Mouse (Mus musculus) 3T3-L1 (cell line): Measurements from ENCODE around the gene Gna15.

Experiments used
- DNase-seq: peaks from one replicate; pipeline ENCODE4 v3.0.0-alpha.2; 2015; ENCODE audit warnings: low read depth, low spot score

Gna15 gene

GRCm38 (mm10) chr10:81467670-81468235 is 56.3 kb downstream of the Gna15 start:
- DNase-seq, result no peak

- no peak for DNase-seq
Observed at GRCm38 (mm10) chr10:81466881-81467280, 57.1 kb downstream of the Gna15 start.

GRCm38 (mm10) chr10:81466066-81466465 is 58.0 kb downstream of the Gna15 start:
- DNase-seq, result no peak

- DNase-seq, result no peak
Observed at GRCm38 (mm10) chr10:81465265-81465645, 58.8 kb downstream of the Gna15 start.

GRCm38 (mm10) chr10:81464405-81465264 is 59.4 kb downstream of the Gna15 start:
- DNase-seq, result no peak

DNA sequence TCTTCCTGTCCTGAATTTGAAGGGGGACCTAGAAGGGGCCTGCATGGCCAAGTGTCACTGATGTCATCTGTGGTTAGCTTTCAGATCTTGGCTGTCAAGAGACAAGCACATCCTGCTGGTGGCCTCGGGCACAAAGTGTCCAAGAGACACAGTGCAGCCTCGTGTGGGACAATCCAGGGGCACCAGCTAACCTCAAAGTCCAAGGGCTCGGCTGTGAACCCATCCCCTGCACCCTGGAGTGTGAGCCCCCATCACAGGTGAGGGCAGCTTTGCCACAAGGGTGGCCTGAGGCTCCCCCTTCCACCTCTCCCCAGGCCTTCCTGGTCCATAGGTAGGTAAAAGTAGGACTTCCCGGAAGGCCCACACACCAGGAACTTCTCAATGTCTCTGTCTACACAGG is 60.5 kb downstream of the Gna15 start:
- DNase-seq, result no peak

DNA sequence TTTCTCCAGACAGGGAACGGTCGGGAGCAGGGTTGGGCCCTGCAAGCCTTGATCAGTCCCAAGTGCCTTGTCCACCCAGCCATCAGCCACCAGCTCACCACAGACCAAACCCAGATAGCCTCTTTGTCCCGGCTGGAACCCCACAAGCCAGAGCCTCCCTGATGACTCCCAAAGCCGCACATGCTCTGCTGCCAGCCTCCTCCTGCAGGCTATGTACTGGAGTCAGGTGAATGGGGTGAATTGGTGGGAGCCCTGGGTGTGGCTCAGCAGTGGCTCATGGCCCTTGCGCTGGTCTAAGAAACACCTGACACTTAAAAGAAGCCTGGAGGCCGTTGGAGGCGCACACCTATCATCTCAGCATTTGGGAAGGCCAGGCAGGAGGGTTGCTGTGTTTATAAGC is 61.1 kb downstream of the Gna15 start:
- DNase-seq, result no peak

- DNase-seq, result no peak
Observed at GRCm38 (mm10) chr10:81462415-81462804, 61.6 kb downstream of the Gna15 start.

- no peak for DNase-seq
Observed at GRCm38 (mm10) chr10:81461673-81462414, 62.2 kb downstream of the Gna15 start.

GRCm38 (mm10) chr10:81460951-81461350 is 63.1 kb downstream of the Gna15 start:
- no peak for DNase-seq

DNA sequence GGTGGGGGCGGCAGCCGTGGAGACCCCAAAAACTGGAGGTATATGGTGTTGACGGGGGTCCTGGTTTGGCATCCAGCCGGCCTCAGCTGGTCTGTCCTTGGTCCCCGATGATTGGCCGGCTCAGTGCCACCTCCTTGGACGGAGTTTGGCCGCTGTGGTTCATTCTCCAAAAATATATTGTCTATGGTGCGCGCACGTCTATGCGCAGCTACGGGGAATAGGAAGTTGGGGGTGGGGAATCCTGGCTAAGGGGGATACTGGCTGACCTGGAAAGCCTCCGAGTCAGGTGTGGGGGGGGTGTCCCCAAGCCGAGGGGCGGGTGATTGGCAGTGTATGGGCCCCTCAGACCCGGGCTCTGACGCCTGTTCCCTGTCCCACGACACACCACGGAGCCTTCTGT is 63.6 kb downstream of the Gna15 start:
- no peak for DNase-seq

DNA sequence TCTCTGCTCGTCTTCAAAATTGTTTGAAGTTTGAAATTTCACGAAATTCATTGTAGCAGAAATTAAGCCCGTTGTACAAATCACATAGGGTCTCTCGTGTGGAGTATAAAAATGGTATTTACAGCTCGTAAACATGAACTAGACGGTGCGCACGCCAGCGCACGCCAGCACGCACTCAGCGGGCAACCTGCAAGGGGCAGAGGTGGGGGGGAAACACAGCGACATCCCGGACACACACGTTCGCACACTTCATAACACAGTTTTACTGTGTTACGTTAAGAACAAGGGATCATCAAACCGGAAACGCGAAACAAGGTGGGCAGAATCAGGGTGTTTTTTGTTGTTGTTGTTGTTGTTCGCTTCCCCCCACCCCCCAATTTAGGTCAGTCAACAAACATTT is 64.6 kb downstream of the Gna15 start:
- no peak for DNase-seq

GRCm38 (mm10) chr10:81458267-81458666 is 65.8 kb downstream of the Gna15 start:
- no peak for DNase-seq

GRCm38 (mm10) chr10:81457624-81458023 is 66.4 kb downstream of the Gna15 start:
- no peak for DNase-seq

- DNase-seq, result no peak
Observed at GRCm38 (mm10) chr10:81456983-81457563, 67.0 kb downstream of the Gna15 start.

- no peak for DNase-seq
Observed at GRCm38 (mm10) chr10:81455181-81455895, 68.7 kb downstream of the Gna15 start, which contains the start of gene Nfic. TSS of gene Nfic (minus strand) at chr10:81455635.

DNA sequence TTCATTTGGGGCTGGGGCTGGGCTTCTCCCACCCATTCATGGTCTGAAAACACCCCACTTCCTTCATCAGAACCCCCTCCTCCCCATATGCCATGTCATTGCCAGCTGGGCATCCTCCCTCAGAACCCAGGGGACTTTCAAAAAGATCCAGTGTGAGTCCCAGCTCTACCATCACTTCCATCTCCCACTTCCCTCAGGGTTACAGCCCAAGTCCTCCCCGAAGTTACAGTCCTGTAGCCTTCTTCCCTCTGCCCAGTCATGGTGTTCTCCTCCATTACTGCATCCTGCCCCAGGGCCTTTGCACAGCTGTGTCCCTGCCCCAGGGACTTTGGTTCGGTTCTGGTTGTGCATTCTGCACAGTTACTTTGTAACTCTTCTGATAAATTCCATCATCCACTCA is 69.9 kb downstream of the Gna15 start:
- DNase-seq, result no peak

DNA sequence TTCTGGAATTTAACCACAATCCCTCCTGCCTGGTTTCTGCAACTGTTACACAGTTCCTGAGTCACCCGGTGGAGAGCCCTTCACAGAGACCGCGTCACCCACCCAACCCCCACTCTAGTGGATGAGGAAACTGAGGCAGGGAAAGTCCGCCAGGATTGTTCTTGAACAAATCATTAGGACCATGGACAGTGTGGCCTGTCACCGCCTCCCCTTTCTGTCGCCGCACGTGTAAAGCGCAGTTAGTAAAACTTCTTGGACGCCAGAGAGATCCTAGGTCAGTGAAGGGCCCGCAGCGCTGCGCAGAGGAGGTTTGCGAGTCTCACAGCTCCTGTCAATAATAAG is 71.1 kb downstream of the Gna15 start:
- DNase-seq, result no peak
